Mouse (Mus musculus): Measurements from ENCODE around the gene Katnbl1. TPM values are rescaled to one million over a fixed set of nuclear protein-coding genes. Genes with fewer than 3 reads are reported as not detected.
"Not testable (repeated sequence)": the region's sequence is repeated elsewhere in the genome, so short reads cannot be mapped to it uniquely, and the experiment has no call there.

Gene Katnbl1
- total RNA-seq, 2 experiments from 2014 or later = 2.0 to 8.5 TPM

- ATAC-seq (replicated peaks; ENCODE audit: low FRiP score, poor library complexity, severe bottlenecking) = no peak
Measured at GRCm38 (mm10) chr2:112391346-112392000, 12.5 kb downstream of the Katnbl1 start.

- no peak for ATAC-seq (replicated peaks; ENCODE audit: low FRiP score, poor library complexity, severe bottlenecking)
Measured at GRCm38 (mm10) chr2:112392689-112393088, 13.7 kb downstream of the Katnbl1 start.

- ATAC-seq (replicated peaks; ENCODE audit: low FRiP score, poor library complexity, severe bottlenecking) = no peak
Measured at GRCm38 (mm10) chr2:112393958-112394357, 14.9 kb downstream of the Katnbl1 start.

- no peak for ATAC-seq (replicated peaks; ENCODE audit: low FRiP score, poor library complexity, severe bottlenecking)
Measured at GRCm38 (mm10) chr2:112396649-112397048, 17.6 kb downstream of the Katnbl1 start.

GRCm38 (mm10) chr2:112407030-112407429, 28.0 kb downstream of the Katnbl1 start:
- ATAC-seq (replicated peaks; ENCODE audit: low FRiP score, poor library complexity, severe bottlenecking) = no peak

GRCm38 (mm10) chr2:112425308-112425707, 46.3 kb downstream of the Katnbl1 start:
- no peak for ATAC-seq (replicated peaks; ENCODE audit: low FRiP score, poor library complexity, severe bottlenecking)

GRCm38 (mm10) chr2:112428534-112428933, 49.5 kb downstream of the Katnbl1 start:
- not testable (repeated sequence) for ATAC-seq (replicated peaks; ENCODE audit: low FRiP score, poor library complexity, severe bottlenecking)

GRCm38 (mm10) chr2:112429665-112430064, 50.7 kb downstream of the Katnbl1 start:
- ATAC-seq (replicated peaks; ENCODE audit: low FRiP score, poor library complexity, severe bottlenecking) = no peak

- ATAC-seq (replicated peaks; ENCODE audit: low FRiP score, poor library complexity, severe bottlenecking) = no peak
Measured at GRCm38 (mm10) chr2:112430403-112430802, 51.4 kb downstream of the Katnbl1 start.

- no peak for ATAC-seq (replicated peaks; ENCODE audit: low FRiP score, poor library complexity, severe bottlenecking)
Measured at GRCm38 (mm10) chr2:112432523-112432922, 53.5 kb downstream of the Katnbl1 start.

- no peak; the same call in 1 of the 2 replicates for ATAC-seq (replicated peaks; ENCODE audit: low FRiP score, poor library complexity, severe bottlenecking)
Measured at GRCm38 (mm10) chr2:112433359-112433758, 54.3 kb downstream of the Katnbl1 start.

- ATAC-seq (replicated peaks; ENCODE audit: low FRiP score, poor library complexity, severe bottlenecking) = no peak
Measured at GRCm38 (mm10) chr2:112436292-112436691, 57.3 kb downstream of the Katnbl1 start.

GRCm38 (mm10) chr2:112437589-112437988, 58.6 kb downstream of the Katnbl1 start:
- ATAC-seq (replicated peaks; ENCODE audit: low FRiP score, poor library complexity, severe bottlenecking) = no peak

GRCm38 (mm10) chr2:112443491-112443890, 64.5 kb downstream of the Katnbl1 start:
- no peak for ATAC-seq (replicated peaks; ENCODE audit: low FRiP score, poor library complexity, severe bottlenecking)

GRCm38 (mm10) chr2:112445511-112445910, 66.5 kb downstream of the Katnbl1 start:
- ATAC-seq (replicated peaks; ENCODE audit: low FRiP score, poor library complexity, severe bottlenecking) = no peak

GRCm38 (mm10) chr2:112448046-112448445, 69.0 kb downstream of the Katnbl1 start:
- ATAC-seq (replicated peaks; ENCODE audit: low FRiP score, poor library complexity, severe bottlenecking) = not testable (repeated sequence)

- ATAC-seq (replicated peaks; ENCODE audit: low FRiP score, poor library complexity, severe bottlenecking) = no peak
Measured at GRCm38 (mm10) chr2:112448510-112449059, 69.6 kb downstream of the Katnbl1 start.

GRCm38 (mm10) chr2:112449597-112450296, 70.7 kb downstream of the Katnbl1 start:
- ATAC-seq (replicated peaks; ENCODE audit: low FRiP score, poor library complexity, severe bottlenecking) = no peak

- not testable (repeated sequence) for ATAC-seq (replicated peaks; ENCODE audit: low FRiP score, poor library complexity, severe bottlenecking)
Measured at GRCm38 (mm10) chr2:112452513-112452912, 73.5 kb downstream of the Katnbl1 start.

- ATAC-seq (replicated peaks; ENCODE audit: low FRiP score, poor library complexity, severe bottlenecking) = peak; percentile 67
Measured at GRCm38 (mm10) chr2:112454125-112454861, 75.3 kb downstream of the Katnbl1 start.

All from erythroblast, adult 5-6 weeks (primary cell).